Mouse (Mus musculus) c-Kit-positive CD71-positive TER-119-negative erythroid progenitor cells, embryonic 14.5 days (primary cell): ENCODE data around the gene Aamp.

ENCODE experiments used
- DNase-seq: peaks from one replicate; pipeline ENCODE4 v3.0.0-alpha.2; 2013; ENCODE audit warnings: low read depth

The Aamp gene

DNA sequence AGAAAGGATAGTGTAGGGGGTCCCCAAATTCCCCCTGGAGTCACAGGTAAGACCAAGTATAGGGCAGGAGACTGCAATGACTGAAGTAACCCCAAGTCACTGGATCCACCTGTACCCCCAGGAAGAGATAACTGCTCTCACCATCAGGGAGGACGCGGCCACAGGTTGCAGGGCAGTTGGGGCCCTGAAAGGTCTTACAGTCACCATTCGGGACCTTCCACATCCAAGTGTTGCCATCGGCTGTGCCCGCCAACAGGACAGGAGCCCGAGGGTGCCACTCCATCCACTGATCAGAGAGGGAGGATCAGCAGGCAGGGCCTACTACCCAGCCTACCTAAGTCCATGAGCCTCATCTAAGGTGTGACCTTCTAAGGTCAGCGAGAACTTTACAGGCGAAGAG, 2.7 kb downstream of the Aamp start:
- DNase-seq: no peak

DNA sequence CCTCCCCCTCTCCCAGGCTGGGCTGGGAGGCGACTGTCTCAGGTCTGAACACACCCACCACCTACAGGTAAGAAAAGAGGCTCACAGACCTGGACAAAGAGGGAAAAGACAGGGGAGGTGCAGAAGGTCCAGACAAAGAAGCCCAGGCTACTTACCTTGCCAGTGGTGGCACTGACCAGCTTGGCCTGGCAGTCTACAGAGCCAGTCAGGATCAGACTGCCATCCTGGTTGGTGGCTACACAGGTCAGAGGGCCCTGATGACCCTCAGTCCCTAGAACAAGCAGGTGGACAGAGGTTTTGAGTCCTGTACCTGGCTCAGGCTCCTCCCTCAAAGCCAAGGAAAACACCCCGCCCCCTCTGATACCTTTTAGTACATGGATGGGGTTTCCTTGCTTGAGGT, 3.2 kb downstream of the Aamp start:
- DNase-seq: no peak

DNA sequence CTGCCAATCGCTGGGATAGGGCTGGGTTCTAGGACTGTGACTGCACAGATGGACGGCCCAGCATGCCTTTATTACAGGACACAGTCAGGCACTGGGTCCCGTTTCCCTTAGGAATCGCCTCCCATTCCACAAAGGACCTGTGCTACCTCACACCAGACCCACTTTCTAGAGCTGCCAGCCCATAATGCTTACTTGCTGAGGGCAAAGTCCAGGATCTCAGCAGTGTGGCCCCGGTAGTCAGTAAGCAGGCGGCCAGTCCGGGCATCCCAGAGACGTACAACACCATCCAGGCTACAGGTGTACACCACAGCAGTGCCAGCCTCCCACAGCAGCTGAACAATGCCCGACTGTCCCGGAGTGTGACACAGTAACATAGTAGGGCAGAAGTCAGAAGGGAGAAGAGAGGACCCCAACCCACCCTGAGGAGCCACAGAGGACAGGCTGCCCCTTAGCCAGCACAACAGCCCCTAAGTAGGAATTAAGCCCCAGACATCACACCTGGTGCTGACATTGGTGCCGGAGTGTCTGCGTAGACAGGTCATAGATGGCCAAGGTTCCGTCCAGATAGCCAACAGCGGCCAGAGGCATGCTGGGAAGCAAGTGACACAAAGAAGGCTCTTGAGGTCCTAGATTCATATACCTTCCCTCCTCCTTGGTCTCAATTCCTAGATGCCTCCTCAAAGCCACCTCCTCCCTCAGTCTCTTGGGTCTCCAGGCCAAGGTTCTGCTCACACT, 3.8 kb downstream of the Aamp start:
- DNase-seq: no peak

DNA sequence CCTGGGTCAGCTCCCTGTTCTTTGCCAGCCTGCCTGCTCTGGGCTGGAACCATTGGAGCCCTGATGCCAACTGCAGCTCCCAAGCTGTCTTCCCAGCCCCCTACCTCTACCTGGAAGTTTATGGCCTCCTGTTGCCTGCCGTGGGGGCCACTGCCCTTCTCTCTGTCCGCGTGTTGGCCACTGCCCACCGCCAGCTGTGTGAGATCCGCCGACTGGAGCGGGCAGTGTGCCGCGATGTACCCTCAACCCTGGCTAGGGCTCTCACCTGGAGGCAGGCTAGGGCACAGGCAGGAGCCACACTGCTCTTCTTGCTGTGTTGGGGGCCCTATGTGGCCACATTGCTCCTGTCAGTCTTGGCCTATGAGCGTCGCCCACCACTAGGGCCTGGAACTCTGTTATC, 5.5 kb downstream of the Aamp start:
- DNase-seq: no peak

DNA sequence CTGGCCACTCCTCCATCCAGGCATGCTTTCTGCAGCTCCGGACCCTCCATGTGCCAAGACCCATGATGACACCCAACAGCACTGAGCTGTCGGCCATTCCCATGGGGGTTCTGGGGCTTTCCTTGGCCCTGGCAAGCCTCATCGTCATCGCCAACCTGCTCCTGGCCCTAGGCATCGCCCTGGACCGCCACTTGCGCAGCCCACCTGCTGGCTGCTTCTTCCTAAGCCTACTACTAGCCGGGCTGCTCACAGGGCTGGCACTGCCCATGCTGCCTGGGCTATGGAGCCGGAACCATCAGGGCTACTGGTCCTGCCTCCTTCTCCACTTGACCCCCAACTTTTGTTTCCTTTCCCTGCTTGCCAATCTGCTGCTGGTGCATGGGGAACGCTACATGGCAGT, 6.0 kb downstream of the Aamp start, which contains the start of gene Gpbar1:
Gene Gpbar1 (plus strand): TSS at position 13 of the 400 bp plus-strand sequence.
- DNase-seq: no peak

DNA sequence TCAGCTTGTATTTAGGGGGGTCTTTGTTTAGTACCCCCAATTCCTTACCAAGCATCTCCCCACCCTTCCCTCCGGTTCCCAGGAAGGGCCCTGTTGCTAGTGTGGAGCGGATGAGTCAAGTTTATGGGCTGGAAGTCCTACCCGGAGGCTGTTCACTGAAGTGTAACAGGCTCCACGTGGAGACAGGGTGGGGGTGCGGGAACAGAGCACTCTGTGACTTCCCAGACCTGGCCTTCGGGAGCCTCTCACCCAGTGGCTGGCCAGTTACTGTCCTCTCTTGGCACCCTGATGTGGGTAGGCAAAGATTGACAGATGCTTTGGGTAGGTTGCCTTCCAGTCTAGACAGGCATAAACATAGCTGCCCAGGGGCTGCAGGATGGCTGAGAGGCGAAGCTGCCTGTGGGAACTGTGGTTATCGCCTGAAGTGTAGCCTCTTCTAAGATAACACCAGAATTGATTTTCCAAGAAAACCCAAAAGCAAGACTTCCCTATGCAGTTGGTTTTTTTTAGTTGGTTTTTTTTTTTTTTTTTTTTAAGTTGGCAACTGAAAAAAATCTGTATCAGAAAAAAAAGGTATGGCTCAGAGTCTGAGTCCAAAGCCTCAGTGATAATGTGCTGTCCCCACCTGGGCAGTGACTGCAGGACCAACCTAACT, 6.5 kb downstream of the Aamp start:
- DNase-seq: no peak

DNA sequence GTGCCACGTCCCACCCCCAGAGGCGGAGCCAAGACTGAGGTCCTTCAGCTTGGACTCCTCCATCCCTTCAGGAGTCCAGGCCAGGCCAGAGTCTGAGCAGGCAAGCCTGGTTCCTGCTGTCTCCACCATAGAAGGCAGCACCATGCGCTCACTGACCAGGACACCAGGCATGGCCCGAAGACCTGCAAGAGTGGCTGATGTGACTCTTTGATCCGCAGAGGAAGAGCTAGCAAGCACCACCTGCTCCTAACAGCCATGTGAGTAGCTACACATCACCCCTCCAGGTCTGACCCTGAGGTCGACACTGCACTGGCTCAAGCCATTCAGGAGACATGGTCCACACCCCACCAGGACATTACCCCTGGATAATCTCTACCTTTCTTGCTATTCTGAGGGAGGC, 7.5 kb downstream of the Aamp start:
- no peak for DNase-seq

DNA sequence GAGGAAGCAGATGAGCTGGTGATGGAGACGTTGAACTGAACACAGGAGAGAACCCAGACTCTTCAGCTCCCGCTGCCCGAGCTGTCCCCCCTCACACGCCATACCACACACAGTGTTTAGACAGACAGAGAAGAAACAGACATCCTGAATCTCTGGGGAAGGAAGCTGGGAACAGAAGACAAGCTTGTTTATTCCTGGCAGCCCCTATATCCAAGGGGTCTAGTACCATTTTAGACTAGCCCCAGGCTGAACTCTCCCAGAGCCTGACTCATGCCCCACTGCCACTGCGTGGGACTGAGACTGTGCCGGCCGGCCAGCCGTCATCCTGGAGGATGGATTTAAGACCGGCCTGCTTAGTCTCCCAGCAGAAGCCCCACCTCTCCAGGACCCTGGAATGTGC, 9.5 kb downstream of the Aamp start:
- DNase-seq: no peak

DNA sequence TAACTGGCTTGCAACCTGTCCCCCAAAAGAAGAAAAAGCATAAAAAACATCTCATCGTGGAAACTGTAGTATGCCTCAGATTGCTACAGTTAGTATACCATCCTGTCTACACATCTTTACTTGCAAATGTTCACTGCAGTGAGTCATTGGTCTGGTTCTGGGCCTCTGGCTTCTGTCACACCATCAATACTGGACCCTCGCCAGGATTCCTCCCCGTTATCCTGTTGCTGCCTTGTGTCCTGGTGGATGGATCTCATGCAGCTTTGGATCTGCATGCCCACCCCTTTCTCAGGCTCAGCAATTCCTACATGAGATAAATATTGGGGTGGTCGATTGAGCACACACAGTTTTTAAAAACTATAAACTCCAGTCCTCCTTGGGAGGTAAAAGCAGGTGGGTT, 12.9 kb downstream of the Aamp start:
- no peak for DNase-seq

DNA sequence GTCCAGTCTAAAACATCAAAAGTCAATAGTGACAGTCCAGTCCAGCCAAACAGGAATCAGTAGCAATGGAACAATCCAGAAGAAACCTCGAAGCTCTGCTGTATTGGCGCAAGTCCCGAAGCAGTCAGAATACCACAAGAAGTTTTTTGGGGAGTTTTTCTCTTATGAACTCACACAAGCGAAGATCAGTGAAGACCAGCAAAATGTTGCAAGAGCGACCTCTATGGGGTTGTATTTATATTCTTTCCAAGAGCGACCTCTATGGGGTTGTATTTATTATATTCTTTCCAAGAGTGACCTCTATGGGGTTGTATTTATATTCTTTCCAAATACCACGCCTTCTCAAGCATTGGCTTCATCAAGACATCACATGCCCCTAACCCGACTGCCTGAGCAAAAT, 15.8 kb downstream of the Aamp start:
- no peak for DNase-seq

DNA sequence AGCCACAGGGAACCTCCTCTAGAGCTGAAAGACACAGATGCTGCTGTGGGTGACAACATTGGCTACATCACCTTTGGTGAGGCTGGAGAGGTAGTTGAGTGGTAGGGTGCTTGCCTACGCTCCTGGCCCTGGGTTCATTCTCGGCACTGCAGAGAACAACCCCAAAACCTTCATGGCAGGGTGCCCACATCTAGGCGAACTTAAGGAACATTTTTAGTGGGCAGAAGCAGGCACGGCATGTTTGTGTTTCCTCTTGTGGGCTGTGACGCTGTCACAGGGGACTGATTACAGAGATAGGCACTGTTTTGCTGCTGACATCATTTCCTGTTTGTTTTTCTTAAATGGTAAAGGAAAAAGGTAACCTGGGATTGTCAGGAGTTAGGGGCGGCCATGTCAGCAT, 22.0 kb downstream of the Aamp start:
- DNase-seq: no peak

DNA sequence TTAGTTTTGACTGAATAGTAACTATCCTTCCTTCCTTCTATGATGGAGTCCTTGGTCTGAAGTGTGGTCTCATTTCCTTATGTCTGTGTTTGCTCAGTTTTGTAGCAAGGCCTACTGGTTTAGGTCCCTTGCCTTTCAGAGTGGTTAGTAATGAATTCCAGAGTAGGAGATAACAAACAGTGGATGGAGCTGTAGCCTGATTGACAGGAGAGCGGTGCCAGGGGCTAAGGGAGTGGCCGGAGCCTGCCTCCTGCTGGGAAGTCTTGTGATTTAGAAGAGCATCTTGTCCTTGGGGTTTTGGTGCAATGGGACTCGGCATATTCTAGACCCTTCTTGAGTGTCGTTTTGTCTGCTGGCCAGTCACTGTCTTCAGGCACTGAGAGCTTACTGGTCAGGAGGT, 27.8 kb downstream of the Aamp start:
- DNase-seq: no peak

DNA sequence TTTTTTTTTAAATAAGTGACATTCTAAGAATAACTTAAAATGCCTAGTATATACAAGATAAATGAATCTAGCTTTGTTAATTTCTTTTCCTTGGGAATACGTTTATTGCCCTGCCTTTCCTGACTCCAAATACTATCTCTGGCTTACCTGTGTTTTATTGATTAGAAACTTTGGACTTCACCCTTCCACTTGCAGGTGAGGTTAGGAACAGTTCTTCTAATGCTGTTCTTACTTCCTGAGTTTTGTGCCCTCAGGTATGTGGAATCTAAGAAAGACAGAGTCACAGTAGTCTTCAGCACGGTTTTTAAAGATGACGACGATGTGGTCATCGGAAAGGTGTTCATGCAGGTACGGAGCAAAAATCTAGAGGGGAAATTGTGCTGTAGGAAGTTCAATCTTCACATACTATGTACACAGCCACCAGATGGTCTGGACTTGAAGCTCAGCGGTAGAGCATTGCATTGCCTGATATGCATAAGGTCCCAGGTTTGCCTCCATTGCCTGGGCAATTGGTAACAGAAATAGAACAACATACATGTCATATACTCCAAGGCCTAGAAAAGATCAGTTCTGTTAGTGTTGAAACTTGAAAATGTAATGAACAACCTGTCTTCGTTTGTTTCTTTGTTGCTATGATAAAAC, 28.7 kb downstream of the Aamp start:
- DNase-seq: no peak

DNA sequence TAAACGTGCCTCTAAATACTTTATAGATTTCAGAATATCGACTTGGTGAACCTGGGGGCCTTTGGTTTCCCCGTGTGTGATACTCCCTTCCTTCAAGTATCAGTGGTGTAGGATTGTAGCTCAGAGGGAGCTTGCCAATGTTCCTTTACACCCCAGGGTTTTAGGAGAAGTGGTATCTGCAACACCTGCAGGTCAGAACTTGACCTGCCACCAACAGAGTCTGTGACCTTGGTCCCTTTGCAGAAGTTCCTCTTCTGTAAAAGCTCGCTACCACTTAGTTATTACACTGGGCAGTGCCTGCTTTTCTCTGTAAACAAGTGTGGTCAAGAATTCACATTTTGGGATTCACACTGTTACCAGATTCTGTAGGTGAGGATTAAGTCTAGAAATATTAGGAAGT, 34.4 kb downstream of the Aamp start:
- no peak for DNase-seq

DNA sequence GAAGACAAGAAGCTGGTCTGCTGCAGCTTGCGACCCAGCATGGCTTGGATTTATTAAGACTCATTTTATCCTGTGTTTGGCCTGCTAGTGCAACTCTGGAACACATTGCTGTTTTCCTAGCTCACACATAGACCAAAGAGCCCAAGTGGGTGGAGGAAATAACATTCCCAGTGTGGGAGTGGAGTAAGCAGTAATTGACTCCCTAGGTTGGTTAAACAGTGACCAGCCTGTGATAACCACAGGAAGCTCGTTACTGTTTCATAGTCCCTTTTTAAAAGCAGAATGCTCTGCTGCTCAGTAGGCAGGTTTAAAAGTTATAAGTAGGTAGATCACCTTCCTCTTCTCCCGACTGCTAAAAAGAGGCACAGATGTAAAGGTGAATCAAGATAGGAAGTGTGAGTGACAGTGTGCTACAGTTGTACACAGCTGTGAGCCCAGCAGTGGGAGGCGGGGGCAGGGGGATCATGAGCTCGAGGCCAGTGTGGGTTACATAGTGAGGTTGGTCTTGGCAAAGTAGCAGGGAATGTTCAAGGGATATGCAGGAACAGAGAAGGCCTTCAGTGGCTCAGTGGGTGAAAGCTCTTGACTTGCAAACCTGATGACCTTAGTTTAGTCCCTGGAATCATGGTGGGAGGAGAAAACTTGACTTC, 35.1 kb downstream of the Aamp start:
- no peak for DNase-seq

DNA sequence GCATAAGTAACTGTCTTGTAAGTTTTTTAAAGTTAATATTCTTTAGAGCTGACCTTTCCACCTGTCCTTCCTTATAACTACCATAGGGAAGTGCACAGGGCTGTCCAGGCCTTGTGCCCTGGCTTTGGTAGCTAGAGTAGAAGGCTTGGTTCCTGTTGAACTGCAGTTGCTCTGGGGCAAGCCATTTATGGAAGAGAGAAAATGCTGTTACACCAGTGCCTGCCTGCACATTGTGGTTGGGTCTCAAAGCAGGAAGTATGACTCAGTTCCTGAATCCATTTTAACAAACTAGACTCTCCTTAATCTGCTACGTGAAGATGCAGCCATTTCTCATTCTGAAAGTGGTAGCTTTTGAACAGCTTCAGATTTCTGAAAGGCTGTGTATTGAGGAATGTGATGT, 35.7 kb downstream of the Aamp start:
- DNase-seq: no peak

DNA sequence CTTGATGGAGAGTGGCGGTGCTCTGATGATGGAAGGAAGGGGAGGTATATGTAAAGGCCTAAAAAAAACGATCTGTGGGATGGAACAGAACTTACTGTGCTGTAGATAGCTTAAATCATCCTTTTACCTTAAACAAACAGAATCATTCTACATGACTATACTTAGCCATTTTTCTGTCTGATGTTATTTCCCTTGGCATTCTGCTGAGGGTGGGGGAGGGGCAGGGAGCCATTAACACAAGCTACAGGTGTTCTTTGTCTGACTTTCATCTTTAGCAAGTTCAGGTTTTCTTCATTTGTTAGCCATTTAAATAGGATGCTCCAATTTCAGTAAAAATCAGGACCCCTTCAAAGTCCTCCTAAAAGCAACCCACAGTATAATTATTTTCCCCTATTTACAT, 39.0 kb downstream of the Aamp start:
- no peak for DNase-seq

DNA sequence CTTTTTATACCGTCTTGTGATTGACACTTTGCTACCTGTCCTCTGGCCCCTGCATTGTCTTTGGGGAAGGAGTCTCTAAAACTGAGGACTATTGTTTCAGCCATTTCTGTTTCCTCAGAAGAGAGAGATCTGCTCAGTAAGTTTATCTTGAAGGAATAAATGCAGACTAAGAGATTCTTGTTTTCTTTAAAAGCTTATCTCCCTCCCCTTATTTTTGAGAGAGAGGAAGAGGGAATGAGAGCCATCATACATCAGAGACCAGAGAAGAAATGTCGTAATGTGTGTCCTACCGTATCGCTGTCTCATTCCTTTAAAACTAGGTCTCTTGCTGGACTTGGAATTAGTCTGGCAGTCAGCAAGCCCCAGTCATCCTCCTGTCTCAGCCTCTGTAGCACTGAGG, 43.7 kb downstream of the Aamp start:
- DNase-seq: no peak

DNA sequence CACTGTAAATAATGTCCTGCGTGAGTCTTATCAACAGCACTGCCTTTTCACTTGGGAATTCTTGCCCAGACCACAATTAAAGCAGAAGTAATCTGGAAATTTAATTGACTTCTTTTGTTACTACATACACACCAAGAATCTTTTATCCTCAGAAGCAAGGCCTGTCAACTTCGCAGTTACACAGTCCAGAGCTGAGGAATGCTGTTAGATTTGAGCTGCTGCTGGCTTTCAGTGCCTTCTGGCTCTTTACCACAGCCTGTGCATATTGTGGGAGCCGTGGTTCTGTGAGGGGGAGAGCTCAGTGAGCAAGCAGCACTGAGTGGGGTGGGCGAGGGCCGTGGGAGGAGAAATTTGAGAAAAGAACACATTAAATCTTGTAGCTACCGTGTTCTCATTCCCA, 44.2 kb downstream of the Aamp start:
- no peak for DNase-seq

DNA sequence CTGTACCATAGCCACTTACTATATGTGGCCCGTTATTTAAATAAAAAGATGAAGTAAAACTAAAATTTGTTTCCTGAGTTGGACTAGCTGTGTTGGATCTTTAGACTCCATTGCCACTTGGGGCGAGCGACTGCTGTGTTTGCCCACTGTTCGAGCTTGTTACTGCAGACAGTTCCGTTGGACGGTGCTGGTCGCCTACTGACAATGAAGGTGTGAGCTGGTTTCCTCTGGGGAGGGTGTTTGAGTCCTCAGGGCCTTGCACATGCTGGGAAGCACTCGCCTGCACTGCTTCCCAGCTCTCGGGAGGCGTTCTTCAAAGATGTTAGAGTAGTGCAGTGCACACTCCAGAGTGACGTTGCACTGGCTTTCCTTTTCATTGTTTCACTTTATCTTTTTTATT, 44.9 kb downstream of the Aamp start:
- DNase-seq: no peak

DNA sequence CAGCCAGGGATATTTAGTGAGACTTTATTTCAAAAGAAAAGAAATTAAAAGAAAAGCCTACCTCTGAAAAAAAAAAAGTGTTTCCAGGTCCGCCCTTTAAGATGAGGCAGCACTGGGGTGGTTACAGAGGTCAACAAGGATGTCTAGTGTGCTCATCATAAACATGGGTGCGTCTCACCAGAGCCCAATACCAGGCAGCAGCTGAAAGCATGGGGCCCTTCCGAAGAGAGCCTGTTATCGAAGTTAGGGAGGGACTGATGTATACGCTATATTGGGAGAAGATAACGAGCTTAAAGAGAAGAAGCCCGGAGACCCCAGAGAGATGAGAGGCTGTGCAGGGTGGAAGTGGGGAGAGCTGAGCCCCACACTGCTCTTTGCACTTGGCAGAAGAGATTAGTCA, 45.4 kb downstream of the Aamp start:
- DNase-seq: no peak

DNA sequence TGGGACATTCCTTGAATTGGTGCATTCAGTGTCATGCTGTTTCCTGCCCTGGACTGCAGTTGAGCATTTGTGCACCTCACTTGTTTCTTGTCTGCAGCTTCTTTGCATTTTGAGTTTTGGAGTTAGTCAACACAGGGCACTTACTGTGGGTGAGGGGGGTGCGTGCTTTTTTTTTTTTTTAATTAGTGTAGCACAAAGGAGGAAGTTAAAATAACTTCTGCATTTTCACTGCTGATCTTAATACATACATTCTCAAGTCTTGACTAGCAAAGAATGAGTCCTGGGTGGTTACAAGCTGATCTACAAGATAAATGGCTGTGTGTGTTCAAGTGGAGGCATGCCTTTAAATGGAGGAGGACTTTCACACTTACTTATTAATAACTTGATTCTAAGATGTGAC, 46.4 kb downstream of the Aamp start:
- DNase-seq: no peak

DNA sequence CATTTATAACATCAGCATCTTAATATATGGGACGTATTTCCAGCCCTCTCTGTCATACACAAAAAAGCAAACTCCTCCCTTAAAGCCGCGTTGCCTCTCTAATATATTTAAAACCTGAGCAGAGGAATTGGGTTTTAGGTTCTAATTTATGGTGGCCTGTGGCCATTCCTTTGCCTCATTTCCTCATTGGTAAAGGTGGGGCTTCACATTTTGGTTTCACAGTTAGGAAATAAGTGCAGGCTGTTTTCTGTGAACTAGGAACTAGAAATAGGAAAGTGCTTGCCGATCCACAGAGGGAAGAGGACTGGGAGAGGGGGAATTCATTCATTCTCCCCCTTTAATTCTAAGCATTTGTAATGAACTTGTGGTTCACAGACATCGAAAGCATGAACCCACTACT, 46.9 kb downstream of the Aamp start:
- no peak for DNase-seq
